Mouse (Mus musculus): ENCODE measurements around the gene Nr2c2.

DNA sequence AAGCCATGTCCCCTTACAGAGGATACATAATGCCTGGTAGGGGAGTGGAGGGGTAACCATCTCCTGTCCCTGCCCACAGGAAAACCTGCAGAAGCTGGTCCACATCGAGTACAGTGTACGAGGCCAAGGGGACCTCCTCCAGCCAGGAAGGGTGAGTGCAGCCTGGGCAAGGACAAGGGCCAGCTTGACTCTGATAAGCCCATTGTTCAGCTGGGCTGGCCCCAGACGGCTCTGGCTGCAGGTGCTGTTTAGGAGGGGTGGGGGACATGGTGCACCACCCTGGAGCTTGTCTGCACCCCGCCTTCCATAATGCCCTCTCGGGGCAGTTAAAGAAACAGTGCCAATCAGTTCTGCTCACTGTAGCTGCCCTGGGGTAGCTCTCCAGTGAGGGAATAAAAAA lies 29.5 kb upstream of the Nr2c2 start:
- TF ChIP-seq POLR2A (IDR thresholded peaks at IDR 0.05; ENCODE audit: borderline replicate concordance, extremely low read depth, low read depth, low read length): no peak
- no peak for TF ChIP-seq CTCF (IDR thresholded peaks at IDR 0.05; ENCODE audit: insufficient read depth, low read length)

All from lung, adult 2 months (tissue).